Mouse (Mus musculus): ENCODE measurements around the gene Mbd4. TPM values are rescaled to one million over a fixed set of nuclear protein-coding genes. Genes with fewer than 3 reads are reported as not detected.

The Mbd4 gene
- polyA plus RNA-seq, 1 experiment, result 2.6 TPM

DNA sequence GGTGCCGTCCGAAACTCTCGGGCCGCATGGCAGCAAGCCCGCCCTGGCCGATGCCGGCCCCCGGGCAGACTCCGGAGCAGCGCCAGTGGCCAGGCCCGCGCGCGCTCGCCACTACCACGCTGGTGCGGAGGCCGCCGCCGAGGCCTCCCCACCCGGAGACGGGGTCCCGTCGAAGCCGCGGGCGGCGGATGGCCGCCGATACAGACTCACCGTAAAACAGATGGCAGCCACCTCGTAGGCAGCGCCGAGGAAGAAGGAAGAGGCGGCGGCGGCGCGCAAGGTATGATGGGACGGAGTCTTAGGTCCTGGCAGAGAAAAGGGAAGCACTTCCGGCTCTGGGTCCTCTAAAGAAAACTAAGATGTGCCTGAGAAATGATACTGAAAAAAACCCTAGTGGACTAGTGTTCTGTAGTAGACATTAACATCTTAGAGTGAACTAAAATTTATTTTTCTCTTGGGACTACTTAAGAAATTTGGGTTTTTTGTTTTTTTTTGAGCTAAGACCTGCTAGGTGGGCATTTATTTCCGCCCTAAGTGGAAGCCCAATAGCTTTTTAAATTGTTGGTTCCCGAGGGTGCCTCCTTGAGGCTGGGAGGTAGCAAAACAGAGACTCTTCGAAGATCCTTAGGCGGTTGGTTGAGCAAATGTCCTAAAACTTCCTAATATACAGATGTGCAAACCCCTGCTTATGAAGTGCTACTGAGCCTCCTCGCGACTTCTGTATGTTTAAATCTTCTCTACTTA, 44.5 kb downstream of the Mbd4 start, which contains the start of gene Rpl32:
Gene Rpl32 (minus strand): TSS at position 260 of the 744 bp plus-strand sequence.
- DNase-seq (ENCODE audit: low read depth), result peak; percentile 75

DNA sequence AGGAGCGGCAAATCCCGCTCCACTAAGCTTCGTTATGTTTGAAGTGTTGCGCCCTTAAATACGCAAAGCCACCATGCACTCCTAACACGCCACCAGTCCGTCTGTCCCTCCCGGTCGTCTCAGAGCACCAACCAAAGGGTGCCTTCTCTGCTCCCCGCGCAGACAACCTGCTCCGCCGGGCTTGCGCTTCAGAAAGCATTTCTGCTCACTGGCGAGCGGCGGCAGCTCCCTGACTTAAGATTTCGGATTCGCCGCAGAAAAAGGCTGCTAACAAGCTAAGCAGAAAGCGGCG, 45.0 kb downstream of the Mbd4 start:
- no peak for DNase-seq (ENCODE audit: low read depth)

DNA sequence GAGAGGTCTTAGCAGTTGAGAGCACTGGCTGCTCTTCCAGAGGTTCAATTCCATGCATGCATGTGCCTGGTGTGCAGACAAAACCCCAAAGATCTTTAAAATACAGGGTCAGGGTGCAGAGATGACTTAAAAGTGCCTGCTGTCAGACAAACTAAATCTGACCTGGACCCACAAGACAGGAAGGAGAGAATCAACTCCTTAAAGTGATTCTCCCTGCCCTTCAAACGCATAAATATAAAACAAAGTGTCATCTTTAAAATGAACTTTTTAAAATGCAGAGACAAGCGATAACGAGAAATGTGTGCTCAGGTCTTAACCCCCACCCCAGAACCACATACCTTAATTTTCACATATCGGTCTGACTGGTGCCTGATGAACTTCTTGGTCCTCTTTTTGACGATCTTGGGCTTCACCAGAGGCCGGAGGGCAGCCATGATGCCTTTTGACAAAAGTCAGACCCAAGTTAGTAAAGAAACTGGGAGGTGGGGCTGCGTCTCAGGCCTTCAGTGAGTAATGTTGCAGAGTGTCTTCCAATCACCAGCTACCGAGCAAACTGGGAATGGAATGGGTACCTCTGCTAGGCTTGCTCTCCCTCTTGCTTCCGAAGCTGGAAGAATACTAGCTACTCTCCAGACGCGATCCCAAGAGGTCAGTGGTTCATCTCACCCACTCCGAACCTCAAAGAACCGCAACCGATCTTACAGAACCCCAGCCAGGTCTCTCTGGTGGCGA, 45.5 kb downstream of the Mbd4 start:
- DNase-seq (ENCODE audit: low read depth), result no peak

DNA sequence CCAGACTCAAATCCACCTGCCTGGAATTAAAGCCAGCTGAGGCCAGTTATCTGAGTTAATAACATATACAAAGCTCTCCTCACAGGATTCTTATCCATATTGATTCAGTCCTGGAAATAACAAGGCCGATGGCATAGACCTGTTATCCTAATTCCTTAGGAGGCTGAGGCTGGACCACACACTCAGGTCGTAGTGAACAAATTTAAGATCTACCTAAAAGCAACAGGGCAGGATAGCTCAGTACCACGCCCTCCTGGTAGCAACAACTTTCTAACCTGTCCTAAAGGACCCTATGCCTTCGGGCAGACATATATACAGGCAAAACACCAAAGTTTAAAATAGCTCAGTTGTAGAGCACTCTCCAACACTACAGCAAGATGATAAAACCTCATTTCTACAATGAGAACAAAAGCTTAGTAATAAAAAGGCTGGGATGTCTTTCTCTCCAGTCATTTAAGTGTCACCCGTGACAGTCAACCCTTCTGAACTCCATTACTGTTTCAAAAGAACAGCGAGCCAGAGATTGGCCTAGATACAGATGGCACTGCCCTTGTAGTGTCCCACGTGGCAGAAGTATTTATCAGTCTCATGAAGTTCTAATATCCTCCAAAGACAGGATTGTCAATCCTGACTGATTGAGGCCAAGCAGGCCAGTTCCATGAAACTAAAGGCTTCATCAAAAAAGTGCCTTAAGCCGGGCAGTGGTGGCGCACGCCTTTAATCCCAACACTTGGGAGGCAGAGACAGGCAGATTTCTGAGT, 48.6 kb downstream of the Mbd4 start:
- DNase-seq (ENCODE audit: low read depth), result no peak

DNA sequence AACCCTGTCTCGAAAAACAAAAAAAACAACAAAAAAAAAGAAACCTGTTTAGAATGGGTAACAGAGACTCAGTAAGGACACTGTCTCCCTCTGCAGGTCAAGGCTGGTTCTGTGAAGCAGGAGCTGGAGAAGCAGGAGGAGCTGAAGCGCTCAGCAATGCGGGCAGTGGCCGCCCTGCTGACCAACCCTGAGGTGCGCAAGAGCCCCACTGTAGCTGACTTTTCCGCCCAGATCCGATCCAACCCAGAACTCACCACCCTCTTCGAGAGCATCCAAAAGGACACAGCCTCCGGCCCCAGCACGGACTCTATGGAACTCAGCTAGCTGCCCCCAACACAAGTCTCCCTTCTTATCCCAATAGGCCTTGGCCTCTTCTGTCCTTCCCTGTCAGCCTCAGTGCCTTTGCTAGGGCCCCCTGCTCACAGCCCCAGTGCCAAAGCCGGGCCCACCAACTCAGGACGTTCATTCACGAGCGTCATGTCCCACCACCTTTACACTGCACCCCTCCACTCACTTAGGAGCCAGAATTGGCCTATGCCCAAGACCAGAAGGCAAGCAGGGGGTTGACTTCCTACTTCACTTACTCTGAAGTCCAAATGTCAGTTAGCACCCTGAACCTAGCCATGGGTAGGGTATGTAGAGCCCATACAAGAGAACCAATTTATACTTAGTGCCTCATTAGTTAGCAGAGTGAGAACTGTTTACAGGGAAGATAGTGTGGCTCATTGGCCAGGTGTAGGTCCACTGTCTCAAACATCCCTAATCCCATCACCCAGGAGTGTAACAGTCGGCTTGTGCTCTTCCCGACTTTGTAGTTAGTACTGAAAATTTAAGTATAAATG, 49.4 kb downstream of the Mbd4 start:
- DNase-seq (ENCODE audit: low read depth), result no peak

DNA sequence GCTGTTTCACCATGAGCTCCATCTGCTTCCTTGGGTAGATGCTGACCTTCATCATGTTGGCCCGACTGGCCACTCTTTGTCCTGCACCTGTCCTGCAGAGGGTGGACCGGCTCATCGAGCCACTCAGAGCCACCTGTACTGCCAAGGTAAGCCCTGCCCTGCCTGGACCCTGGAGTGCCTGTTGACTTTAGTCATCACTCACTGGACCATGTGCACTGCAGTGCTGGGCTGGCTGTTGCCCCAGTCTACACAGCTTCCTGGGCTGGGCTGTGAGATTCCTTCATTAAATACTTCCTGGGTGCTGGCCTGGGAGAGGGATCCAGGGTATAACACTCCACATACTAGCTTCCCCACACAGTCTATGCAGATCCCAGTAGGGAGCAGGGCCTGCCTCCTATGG, 51.4 kb downstream of the Mbd4 start:
- DNase-seq (ENCODE audit: low read depth), result no peak

DNA sequence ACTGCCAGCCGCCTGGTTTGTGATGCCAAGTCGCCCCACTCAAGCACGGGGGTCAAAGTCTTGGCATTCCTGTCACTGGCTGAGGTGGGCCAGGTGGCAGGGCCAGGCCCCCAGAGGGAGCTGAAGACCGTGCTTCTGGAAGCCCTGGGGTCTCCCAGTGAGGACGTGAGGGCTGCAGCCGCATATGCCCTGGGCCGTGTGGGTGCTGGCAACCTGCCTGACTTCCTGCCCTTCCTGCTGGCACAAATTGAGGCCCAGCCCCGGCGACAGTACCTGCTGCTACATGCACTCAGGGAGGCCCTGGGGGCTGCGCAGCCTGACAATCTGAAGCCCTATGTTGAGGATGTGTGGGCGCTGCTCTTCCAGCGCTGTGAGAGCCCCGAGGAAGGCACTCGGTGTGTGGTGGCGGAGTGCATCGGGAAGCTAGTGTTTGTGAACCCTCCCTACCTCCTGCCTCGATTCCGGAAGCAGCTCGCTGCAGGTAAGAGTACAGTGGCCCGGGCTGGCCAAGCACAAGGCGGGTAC, 60.4 kb downstream of the Mbd4 start:
- no peak for DNase-seq (ENCODE audit: low read depth)

DNA sequence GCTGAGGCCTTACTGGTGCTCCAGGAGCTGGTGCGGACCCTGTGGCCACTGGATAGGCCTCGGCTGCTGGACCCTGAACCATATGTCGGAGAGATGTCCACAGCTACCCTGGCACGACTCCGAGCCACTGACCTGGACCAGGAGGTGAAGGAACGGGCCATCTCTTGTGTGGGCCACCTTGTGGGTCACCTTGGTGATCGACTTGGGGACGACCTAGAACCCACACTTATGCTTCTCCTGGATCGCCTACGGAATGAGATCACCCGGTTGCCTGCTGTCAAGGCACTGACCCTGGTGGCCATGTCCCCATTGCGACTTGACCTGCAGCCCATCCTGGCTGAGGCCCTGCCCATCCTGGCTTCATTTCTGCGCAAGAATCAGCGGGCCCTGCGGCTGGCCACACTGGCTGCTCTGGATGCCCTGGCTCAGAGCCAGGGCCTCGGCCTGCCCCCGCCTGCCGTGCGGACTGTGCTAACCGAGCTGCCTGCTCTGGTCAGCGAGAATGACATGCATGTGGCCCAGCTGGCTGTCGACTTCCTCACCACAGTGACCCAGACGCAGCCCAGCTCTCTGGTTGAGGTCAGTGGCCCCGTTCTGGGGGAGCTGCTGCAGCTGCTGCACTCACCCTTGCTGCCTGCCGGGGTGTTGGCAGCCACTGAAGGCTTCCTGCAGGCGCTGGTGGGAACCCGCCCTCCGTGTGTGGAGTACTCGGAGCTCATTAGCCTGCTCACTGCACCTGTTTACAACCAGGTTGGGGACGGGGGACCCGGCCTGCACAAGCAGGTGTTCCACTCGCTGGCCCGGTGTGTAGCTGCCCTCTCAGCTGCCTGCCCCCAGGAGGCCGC, 61.1 kb downstream of the Mbd4 start:
- no peak for DNase-seq (ENCODE audit: low read depth)

DNA sequence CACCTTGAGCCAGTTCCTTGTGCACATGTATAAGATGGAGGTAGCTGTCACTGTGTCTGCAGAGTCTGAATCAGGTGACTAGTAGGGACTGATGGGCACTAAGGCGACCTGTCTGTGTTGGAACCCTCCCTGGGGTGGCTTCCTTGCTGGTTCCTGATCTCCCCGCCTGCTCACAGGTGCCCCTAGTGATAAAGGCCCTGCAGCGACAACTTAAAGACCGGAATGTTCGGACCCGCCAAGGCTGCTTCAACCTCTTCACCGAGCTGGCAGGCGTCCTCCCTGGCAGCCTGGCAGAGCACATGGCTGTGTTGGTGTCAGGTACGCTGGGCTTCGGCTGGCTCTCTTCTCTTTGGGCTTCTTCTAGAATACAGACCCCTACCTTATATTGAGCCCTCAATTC, 62.2 kb downstream of the Mbd4 start:
- no peak for DNase-seq (ENCODE audit: low read depth)

Other genes with a start within 250 kb of the Mbd4 start
- 112 and 130 TPM in 2 replicates for gene Raf1, start 176.7 kb downstream of the Mbd4 start, polyA plus RNA-seq (2012; rRNA removed)
- gene Tmem40, start 91.0 kb downstream of the Mbd4 start, polyA plus RNA-seq (2012; rRNA removed), result 3.2 and 5.8 TPM in 2 replicates
- 6.7 and 10.1 TPM in 2 replicates for gene Cand2, start 78.8 kb downstream of the Mbd4 start, polyA plus RNA-seq (2012; rRNA removed)
- 938 and 1,112 TPM in 2 replicates for gene Rpl32, start 44.6 kb downstream of the Mbd4 start, polyA plus RNA-seq (2012; rRNA removed)
- 2.0 and 2.3 TPM in 2 replicates for gene Efcab12, start 15.0 kb downstream of the Mbd4 start, polyA plus RNA-seq (2012; rRNA removed)
- 15.1 and 16.3 TPM in 2 replicates for gene Ift122, start 99 bp upstream of the Mbd4 start, polyA plus RNA-seq (2012; rRNA removed)
- 0.76 and 1.2 TPM in 2 replicates for gene Rho, start 78.4 kb upstream of the Mbd4 start, polyA plus RNA-seq (2012; rRNA removed)
- 0.15 TPM in 1 of 2 replicates, not detected in the other for gene H1foo, start 91.6 kb upstream of the Mbd4 start, polyA plus RNA-seq (2012; rRNA removed)
- 69.7 and 80.8 TPM in 2 replicates for gene Plxnd1, start 141.6 kb upstream of the Mbd4 start, polyA plus RNA-seq (2012; rRNA removed)

Data from gonadal fat pad, adult 2 months (tissue).